Comparison of ENCODE assay signal across 1 mouse cellular context in the genomic region with DNA sequence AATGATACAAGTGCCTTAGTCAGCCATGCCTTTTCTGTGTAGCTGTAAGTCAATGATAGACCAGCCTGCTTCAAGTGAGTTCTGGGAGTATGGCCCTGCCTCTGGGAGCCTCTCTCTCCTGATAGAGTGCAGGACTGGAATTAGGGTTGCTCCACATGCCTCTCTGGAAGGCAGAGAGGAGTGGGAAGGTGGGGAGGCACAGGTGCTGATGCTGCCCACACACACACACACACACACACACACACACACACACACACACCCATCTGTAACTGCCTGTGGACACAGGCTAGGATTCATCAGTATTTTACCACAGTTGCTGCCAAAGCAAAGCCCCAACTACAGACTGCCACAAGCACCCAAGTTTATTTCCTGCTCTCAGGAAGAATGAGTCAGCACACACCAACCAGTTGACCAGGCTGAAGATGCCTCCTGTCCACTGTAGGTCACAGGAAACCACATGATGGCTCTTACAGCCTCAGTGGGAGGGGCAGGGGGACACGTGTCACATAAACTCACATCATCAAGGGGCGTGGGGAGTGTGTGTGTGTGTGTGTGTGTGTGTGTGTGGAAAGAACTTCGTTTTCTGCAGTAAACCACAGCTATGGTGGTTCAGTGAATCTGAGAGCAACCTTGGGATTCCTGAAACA.
TF ChIP-seq lines count a peak whose summit lies in the region.

No protein-coding gene starts in this region.

TF ChIP-seq in CH12.LX, 34 proteins besides CTCF, POLR2A, EP300 and RAD21:
- no peak for TF ChIP-seq SIN3A (IDR thresholded peaks at IDR 0.05; ENCODE audit: low read length)
- no peak for TF ChIP-seq MYC (IDR thresholded peaks at IDR 0.05; ENCODE audit: low read depth, low read length)
- no peak for TF ChIP-seq TBP (conservative IDR thresholded peaks at IDR 0.05; ENCODE audit: low read depth, low read length)
- TF ChIP-seq JUN (IDR thresholded peaks at IDR 0.05; ENCODE audit: insufficient read depth, low read depth, low read length), result no peak
- no peak for TF ChIP-seq ELF1 (IDR thresholded peaks at IDR 0.05; ENCODE audit: low read depth, low read length)
- TF ChIP-seq USF1 (IDR thresholded peaks at IDR 0.05; ENCODE audit: low read depth, low read length), result 0 out of 2 replicates have a peak, but pooled peaks have one; percentile 1
- no peak for TF ChIP-seq MAZ (IDR thresholded peaks at IDR 0.05; ENCODE audit: low read depth, low read length)
- no peak for TF ChIP-seq CHD1 (IDR thresholded peaks at IDR 0.05; ENCODE audit: low read depth, low read length)
- no peak for TF ChIP-seq ZMIZ1 (IDR thresholded peaks at IDR 0.05; ENCODE audit: low read depth, low read length)
- 0 out of 2 replicates have a peak, but pooled peaks have one; percentile 8 for TF ChIP-seq BHLHE40 (IDR thresholded peaks at IDR 0.05; ENCODE audit: low read depth, low read length)
- TF ChIP-seq MEF2A (IDR thresholded peaks at IDR 0.05; ENCODE audit: borderline replicate concordance, low read depth, low read length), result no peak
- no peak for TF ChIP-seq SMC3 (IDR thresholded peaks at IDR 0.05; ENCODE audit: low read depth, low read length)
- no peak for TF ChIP-seq E2F4 (IDR thresholded peaks at IDR 0.05; ENCODE audit: insufficient replicate concordance, low read depth, low read length)
- no peak for TF ChIP-seq MXI1 (IDR thresholded peaks at IDR 0.05; ENCODE audit: low read depth, low read length)
- TF ChIP-seq MAFK (IDR thresholded peaks at IDR 0.05; ENCODE audit: insufficient replicate concordance, low read length), result no peak
- TF ChIP-seq CHD2 (IDR thresholded peaks at IDR 0.05; ENCODE audit: low read length), result no peak
- peak; percentile 31; the same call in 1 of the 2 replicates for TF ChIP-seq MAX (IDR thresholded peaks at IDR 0.05; ENCODE audit: low read length)
- TF ChIP-seq HCFC1 (IDR thresholded peaks at IDR 0.05; ENCODE audit: low read depth, low read length), result no peak
- TF ChIP-seq KAT2A (IDR thresholded peaks at IDR 0.05; ENCODE audit: insufficient replicate concordance, low read length), result no peak
- TF ChIP-seq UBTF (IDR thresholded peaks at IDR 0.05; ENCODE audit: low read depth, low read length), result no peak
